Mouse (Mus musculus): ENCODE measurements at regions not wholly inside any gene's neighbourhood (a gene's known extent, or its start where the extent isn't known, plus 50 kb on each side); places are given as distances from the start of the nearest gene placed in this dataset.

- Histone ChIP-seq H3K4me1 (ENCODE audit: control insufficient read depth in 1 of 2, insufficient read depth in 2 of 2, low read length in 2 of 2) (no peaks in the 10 kb centered on the region), H3K9ac (ENCODE audit: control insufficient read depth, low read depth, low read length, poor library complexity, severe bottlenecking) (no peak overlapping the region), H3K27me3 (ENCODE audit: control insufficient read depth in 1 of 2, insufficient read depth in 2 of 2, low read length in 2 of 2) (no peaks in the 10 kb centered on the region), H3K4me3 (ENCODE audit: control insufficient read depth in 1 of 2, insufficient read depth in 1 of 2, low read depth in 2 of 2, low read length in 2 of 2) (no peak overlapping the region), H3K27ac (ENCODE audit: control insufficient read depth, low read depth, low read length) (no peak overlapping the region), H3K36me3 (ENCODE audit: control insufficient read depth in 1 of 2, insufficient read depth in 2 of 2, low read length in 2 of 2) (no peaks in the 10 kb centered on the region), H3K9me3 (replicated peaks; ENCODE audit: insufficient read depth, low read length) (no peaks in the 10 kb centered on the region), H3K79me2 (ENCODE audit: control insufficient read depth, insufficient read depth, low read length, poor library complexity) (no peaks in the 10 kb centered on the region)
- DNase-seq (ENCODE audit: low read depth, low spot score) = no peak
- TF ChIP-seq ZC3H11A (IDR thresholded peaks at IDR 0.05; ENCODE audit: low read depth, low read length) (no peak), USF2 (IDR thresholded peaks at IDR 0.05; ENCODE audit: borderline replicate concordance in 1 of 2, insufficient read depth in 1 of 2, low read depth in 1 of 2, low read length in 2 of 2) (no peak), CTCF (IDR thresholded peaks at IDR 0.05 in 2 of 3, conservative IDR thresholded peaks at IDR 0.05 in 1 of 3; ENCODE audit: control insufficient read depth in 1 of 3, insufficient read depth in 1 of 3, low read depth in 2 of 3, low read length in 3 of 3, poor library complexity in 1 of 3, severe bottlenecking in 1 of 3) (no peak), HCFC1 (IDR thresholded peaks at IDR 0.05; ENCODE audit: low read depth, low read length) (no peak), TCF12 (IDR thresholded peaks at IDR 0.05; ENCODE audit: low read depth, low read length) (no peak), MAZ (IDR thresholded peaks at IDR 0.05; ENCODE audit: low read depth, low read length) (no peak), MYB (IDR thresholded peaks at IDR 0.05; ENCODE audit: low read depth, low read length) (no peak), BHLHE40 (IDR thresholded peaks at IDR 0.05; ENCODE audit: borderline replicate concordance, low read depth, low read length) (no peak), MAFK (IDR thresholded peaks at IDR 0.05; ENCODE audit: borderline replicate concordance, low read depth, low read length) (no peak), MAX (IDR thresholded peaks at IDR 0.05; ENCODE audit: low read length) (no peak), RAD21 (IDR thresholded peaks at IDR 0.05; ENCODE audit: low read depth, low read length) (no peak)
Measured at GRCm38 (mm10) chr9:87607878-87608631, 123.0 kb downstream of the Tbx18 start.

DNA sequence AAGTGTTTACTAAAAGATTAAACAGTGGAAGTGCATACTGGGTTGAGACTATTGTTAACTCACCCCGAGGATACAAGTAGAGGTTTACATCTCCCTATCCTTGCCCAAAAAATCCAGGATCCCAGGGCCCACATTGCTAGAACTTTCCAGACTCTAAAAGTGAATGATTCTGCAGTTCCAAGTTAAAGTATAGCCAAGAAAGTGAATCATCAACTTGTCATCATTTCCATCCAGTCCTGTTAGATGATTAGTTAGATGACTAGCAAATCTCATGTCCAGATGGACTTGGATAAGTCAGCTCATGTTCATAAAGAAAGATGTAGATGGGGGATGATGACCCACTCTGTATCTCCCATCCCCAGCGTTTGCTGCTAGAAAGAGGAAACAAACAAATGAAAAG lies 155.5 kb downstream of the Tbx18 start:
- Histone ChIP-seq H3K27me3 (ENCODE audit: control insufficient read depth in 1 of 2, insufficient read depth in 2 of 2, low read length in 2 of 2) (no peaks in the 10 kb centered on the region), H3K9ac (ENCODE audit: control insufficient read depth, low read depth, low read length, poor library complexity, severe bottlenecking) (no peak overlapping the region), H3K79me2 (ENCODE audit: control insufficient read depth, insufficient read depth, low read length, poor library complexity) (no peaks in the 10 kb centered on the region), H3K4me3 (ENCODE audit: control insufficient read depth in 1 of 2, insufficient read depth in 1 of 2, low read depth in 2 of 2, low read length in 2 of 2) (no peak overlapping the region), H3K36me3 (ENCODE audit: control insufficient read depth in 1 of 2, insufficient read depth in 2 of 2, low read length in 2 of 2) (no peaks in the 10 kb centered on the region), H3K4me1 (ENCODE audit: control insufficient read depth in 1 of 2, insufficient read depth in 2 of 2, low read length in 2 of 2) (no peaks in the 10 kb centered on the region), H3K27ac (ENCODE audit: control insufficient read depth, low read depth, low read length) (no peak overlapping the region), H3K9me3 (replicated peaks; ENCODE audit: insufficient read depth, low read length) (no peaks in the 10 kb centered on the region)
- TF ChIP-seq KAT2A (conservative IDR thresholded peaks at IDR 0.05; ENCODE audit: low read depth, low read length) (no peak), NRF1 (IDR thresholded peaks at IDR 0.05; ENCODE audit: insufficient read depth, low read depth, low read length, poor library complexity, severe bottlenecking) (no peak), MAZ (IDR thresholded peaks at IDR 0.05; ENCODE audit: low read depth, low read length) (no peak), CTCF (IDR thresholded peaks at IDR 0.05 in 2 of 3, conservative IDR thresholded peaks at IDR 0.05 in 1 of 3; ENCODE audit: control insufficient read depth in 1 of 3, insufficient read depth in 1 of 3, low read depth in 2 of 3, low read length in 3 of 3, poor library complexity in 1 of 3, severe bottlenecking in 1 of 3) (no peak), MYB (IDR thresholded peaks at IDR 0.05; ENCODE audit: low read depth, low read length) (no peak), SIN3A (IDR thresholded peaks at IDR 0.05; ENCODE audit: low read length) (no peak)
- DNase-seq (ENCODE audit: low read depth, low spot score) = no peak
